In the genomic region with DNA sequence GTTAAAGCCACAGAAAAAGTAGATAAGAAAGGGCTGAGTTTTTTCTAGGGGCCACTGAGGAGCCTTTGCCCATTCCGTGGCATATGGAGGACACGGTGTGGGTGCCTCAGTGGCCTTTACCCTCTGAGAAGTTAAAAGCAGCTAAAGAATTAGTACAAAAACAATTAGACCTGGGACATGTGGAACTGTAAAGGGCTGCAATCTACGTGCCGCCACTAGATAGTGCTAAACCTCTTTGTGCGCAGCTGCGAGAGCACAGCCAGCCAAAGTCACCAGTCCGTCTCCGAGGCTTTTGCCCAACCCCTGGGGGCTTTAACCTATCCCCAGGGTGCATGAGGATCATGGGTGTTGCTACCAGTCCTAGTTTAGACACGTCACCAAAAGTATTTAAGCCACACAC, we compare ENCODE assay signal across 10 mouse cellular contexts. TPM values are rescaled to one million over a fixed set of nuclear protein-coding genes. Genes with fewer than 3 reads are reported as not detected.
DNase-seq lines count a peak whose midpoint lies in the region; ATAC-seq and TF ChIP-seq lines count a peak whose summit lies in the region.
"Not testable (repeated sequence)": the region's sequence is repeated elsewhere in the genome, so short reads cannot be mapped to it uniquely, and the experiment has no call there.
"Had no signal": no experiment of that assay in that cellular context is flagged by ENCODE, and none has a peak within 500 bp of the region (broad histone marks: within the 10 kb centered on the region; RNA-seq: fewer than 3 reads in every experiment).

No protein-coding gene starts in this region.

- TF ChIP-seq EP300 in lung, postnatal 0 days (IDR thresholded peaks at IDR 0.05) = not testable (repeated sequence)

- not testable (repeated sequence) for H3K4me1 ChIP-seq in forebrain, embryonic 16.5 days (replicated peaks; ENCODE audit: control insufficient read depth, insufficient read depth, low read length); hindbrain, postnatal 0 days (ENCODE audit: insufficient read depth, low read length); lung, postnatal 0 days (ENCODE audit: insufficient read depth, low read depth, low read length)

- not testable (repeated sequence) for H3K27me3 ChIP-seq in forebrain, embryonic 16.5 days (replicated peaks; ENCODE audit: control insufficient read depth, insufficient read depth, low read length); hindbrain, postnatal 0 days (ENCODE audit: insufficient read depth, low read length); lung, postnatal 0 days (replicated peaks; ENCODE audit: insufficient read depth, low read length)

- H3K9me3 ChIP-seq in forebrain, embryonic 16.5 days (ENCODE audit: control insufficient read depth, low read length); hindbrain, postnatal 0 days (ENCODE audit: low read length); lung, postnatal 0 days (ENCODE audit: low read length): not testable (repeated sequence)

- intact Hi-C loops in left cerebral cortex, adult 2 months (cut with DNase I) = not testable (repeated sequence)

- DNase-seq in cerebellum, adult 11 months = peak; percentile 5
- DNase-seq in hindbrain, postnatal 0 days (ENCODE audit: low spot score); left cerebral cortex, adult 2 months (ENCODE audit: extremely low spot score in 1 of 2, low spot score in 2 of 2); lung, postnatal 0 days (ENCODE audit: low spot score): not testable (repeated sequence)
- DNase-seq in kidney, postnatal 10 days = peak; percentile 63
- peak; percentile 31 to 49 for DNase-seq in right cerebral cortex, adult 2 months (ENCODE audit: low spot score in 2 of 2)

- H3K27ac ChIP-seq in forebrain, embryonic 16.5 days (ENCODE audit: low read length); hindbrain, postnatal 0 days; left cerebral cortex, adult 2 months; lung, postnatal 0 days (ENCODE audit: low read length): not testable (repeated sequence)

- not testable (repeated sequence) for H3K4me2 ChIP-seq in forebrain, embryonic 16.5 days (ENCODE audit: low read length); hindbrain, postnatal 0 days (ENCODE audit: low read depth, low read length); lung, postnatal 0 days (replicated peaks; ENCODE audit: low read depth, low read length)

- WGBS in forebrain, embryonic 16.5 days = 82% methylated on average over 4 of the region's 9 CpGs
- 64% methylated on average over 3 of the region's 9 CpGs for WGBS in hindbrain, postnatal 0 days
- WGBS in lung, postnatal 0 days = 58% methylated on average over 2 of the region's 9 CpGs

- ATAC-seq in forebrain, embryonic 16.5 days = peak; percentile 26; the same call in 1 of the 2 replicates
- not testable (repeated sequence) for ATAC-seq in hindbrain, postnatal 0 days; lung, postnatal 0 days

- peak; percentile 21 for TF ChIP-seq CTCF in hindbrain, postnatal 0 days (IDR thresholded peaks at IDR 0.05; ENCODE audit: low read depth)
- TF ChIP-seq CTCF in left cerebral cortex, adult 2 months (IDR thresholded peaks at IDR 0.05) = peak; percentile 32
- peak; percentile 37 for TF ChIP-seq CTCF in lung, postnatal 0 days (IDR thresholded peaks at IDR 0.05)

- not testable (repeated sequence) for H3K9ac ChIP-seq in forebrain, embryonic 16.5 days (replicated peaks; ENCODE audit: low read depth, low read length); hindbrain, postnatal 0 days (replicated peaks; ENCODE audit: low read length); lung, postnatal 0 days (replicated peaks; ENCODE audit: low read depth)

- not testable (repeated sequence) for H3K4me3 ChIP-seq in forebrain, embryonic 16.5 days (replicated peaks; ENCODE audit: low read length); hindbrain, postnatal 0 days (ENCODE audit: low read length); left cerebral cortex, adult 2 months; lung, postnatal 0 days (ENCODE audit: low read depth, low read length)

- not testable (repeated sequence) for H3K36me3 ChIP-seq in forebrain, embryonic 16.5 days (ENCODE audit: control insufficient read depth, insufficient read depth); hindbrain, postnatal 0 days (ENCODE audit: insufficient read depth, low read length); lung, postnatal 0 days (ENCODE audit: insufficient read depth, low read length)

RNA-seq across cellular contexts. Expression of gene Hmgcs1, which starts 28.8 kb away (rescaled TPM):
- 461 and 470 TPM in 2 replicates for polyA plus RNA-seq in forebrain, embryonic 16.5 days (2015; fragmentation: Nextera tagmentation; extraction: Ambion mirVana)
- 230 and 254 TPM in 2 replicates for total RNA-seq in hindbrain, postnatal 0 days (2014; rRNA removed)
- polyA plus RNA-seq in hindbrain, postnatal 0 days (2015; fragmentation: Nextera tagmentation; extraction: Ambion mirVana) = 376 and 384 TPM in 2 replicates
- 100 to 1,000 TPM; 234 to 239 TPM for total RNA-seq in left cerebral cortex, adult 2 months (2021)
- 95.4 and 118 TPM in 2 replicates for polyA plus RNA-seq in lung, postnatal 0 days (2015; fragmentation: Nextera tagmentation; extraction: Ambion mirVana)

RNA-seq across cellular contexts. Expression of gene Ccl28, which starts 37.8 kb away (rescaled TPM):
- polyA plus RNA-seq in forebrain, embryonic 16.5 days (2015; fragmentation: Nextera tagmentation; extraction: Ambion mirVana) = 0.10 and 0.13 TPM in 2 replicates
- 2.2 and 2.4 TPM in 2 replicates for total RNA-seq in hindbrain, postnatal 0 days (2014; rRNA removed)
- polyA plus RNA-seq in hindbrain, postnatal 0 days (2015; fragmentation: Nextera tagmentation; extraction: Ambion mirVana) = 0.33 and 0.57 TPM in 2 replicates
- total RNA-seq in left cerebral cortex, adult 2 months (2021) = 1 to 10 TPM in 1 of 2 experiments, under 1 TPM in 1; 0.84 to 1.1 TPM
- polyA plus RNA-seq in lung, postnatal 0 days (2015; fragmentation: Nextera tagmentation; extraction: Ambion mirVana) = 0.10 and 0.17 TPM in 2 replicates
- total RNA-seq: heart, postnatal 14 days had no signal
- polyA plus RNA-seq: limb, embryonic 15.5 days; neural tube, embryonic 11.5 days had no signal
